Comparison of ENCODE assay signal across 9 mouse cellular contexts in the genomic region with DNA sequence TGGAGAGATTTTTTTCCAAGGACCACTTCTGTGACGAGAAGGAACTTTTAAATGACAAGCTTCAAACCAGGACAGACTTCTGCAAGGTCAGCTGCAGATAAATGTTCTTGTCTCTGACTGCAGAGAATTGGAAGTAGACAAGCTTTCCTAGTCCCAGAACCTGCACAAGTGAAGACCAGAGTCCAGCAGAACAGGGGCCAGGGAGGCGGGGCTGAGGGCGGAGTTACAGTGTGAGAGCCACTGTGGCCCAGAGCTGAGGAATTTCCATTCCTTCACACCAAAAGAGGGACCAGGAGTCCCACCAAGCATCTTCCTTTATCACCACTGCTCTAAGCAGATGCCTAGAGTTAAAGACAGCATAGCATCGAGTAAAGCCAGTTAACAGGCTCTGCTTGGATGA.
DNase-seq lines count a peak whose midpoint lies in the region.
"Had no signal": no experiment of that assay in that cellular context is flagged by ENCODE, and none has a peak within 500 bp of the region (broad histone marks: within the 10 kb centered on the region; RNA-seq: fewer than 3 reads in every experiment).

No protein-coding gene starts in this region.

- DNase-seq in cerebellum, adult 9-11 months = peak; percentile 38
- DNase-seq in cerebellum, adult 11-12 months = no peak
- DNase-seq in ovary, postnatal 36 days (ENCODE audit: low spot score) = peak; percentile 28
- no peak for DNase-seq in ovary, adult 18-20 months (ENCODE audit: low spot score)
- peak; percentile 84 for DNase-seq in kidney, adult 9 months
- DNase-seq in left cerebral cortex, adult 18-20 months (ENCODE audit: low spot score in 2 of 2) = no peak
- no peak for DNase-seq in retina, postnatal 1 day
- no peak for DNase-seq in layer of hippocampus, postnatal 36 days
- DNase-seq: B cell, adult 2 months had no signal

Comparison
In these comparisons a context has a peak if more than half of its experiments do, and no peak if none do; other contexts are left out.
1. DNase-seq: peak in cerebellum, adult 9-11 months (single experiment), ovary, postnatal 36 days (single experiment) and kidney, adult 9 months (single experiment); none in cerebellum, adult 11-12 months (single experiment), ovary, adult 18-20 months (single experiment), left cerebral cortex, adult 18-20 months (0 of 2), retina, postnatal 1 day (single experiment) and layer of hippocampus, postnatal 36 days (0 of 2).